Mouse (Mus musculus): Measurements from ENCODE around the gene Mucl3. TPM values are rescaled to one million over a fixed set of nuclear protein-coding genes. Genes with fewer than 3 reads are reported as not detected.

The Mucl3 gene
- polyA plus RNA-seq, 1 experiment from 2014 or later, result 0.09 TPM

DNA sequence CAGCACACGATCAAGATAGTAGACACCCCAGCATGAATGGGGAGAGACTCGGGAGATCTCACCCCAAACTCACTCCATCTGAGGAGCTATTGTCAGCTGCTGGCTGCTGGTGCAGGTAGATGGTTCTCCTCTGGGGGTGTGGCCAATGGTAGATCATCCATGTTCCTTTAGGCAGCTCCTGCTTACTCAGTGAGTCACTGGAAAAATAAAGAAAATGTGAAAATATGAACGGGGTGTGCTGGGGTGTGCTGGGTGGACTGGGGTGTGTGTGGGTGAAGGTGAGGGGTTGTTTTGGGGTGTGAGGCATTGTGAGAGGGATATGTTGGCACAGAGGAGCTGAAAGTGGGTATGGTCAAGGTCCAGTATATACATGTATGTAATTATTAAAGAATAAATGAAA is 46.1 kb downstream of the Mucl3 start:
- Histone ChIP-seq H3K9ac (no peak overlapping the region), H3K36me3 (replicated peaks; ENCODE audit: control insufficient read depth, insufficient read depth) (no peaks in the 10 kb centered on the region), H3K4me1 (replicated peaks; ENCODE audit: control insufficient read depth, insufficient read depth, low read length) (no peaks in the 10 kb centered on the region), H3K4me3 (replicated peaks; ENCODE audit: low read length) (no peak overlapping the region), H3K27ac (no peak overlapping the region), H3K9me3 (ENCODE audit: control insufficient read depth, low read length) (no peaks in the 10 kb centered on the region), H3K4me2 (replicated peaks) (no peak overlapping the region), H3K27me3 (ENCODE audit: control insufficient read depth, insufficient read depth, low read length) (no peaks in the 10 kb centered on the region)
- ATAC-seq (ENCODE audit: low FRiP score) (no peak), DNase-seq (ENCODE audit: low spot score) (no peak)
- 91% methylated on average over 3 of the region's 3 CpGs for WGBS

GRCm38 (mm10) chr17:35594456-35594855 is 49.0 kb downstream of the Mucl3 start:
- Histone ChIP-seq H3K27me3 (ENCODE audit: control insufficient read depth, insufficient read depth, low read length) (no peaks in the 10 kb centered on the region), H3K4me3 (replicated peaks; ENCODE audit: low read length) (no peak overlapping the region), H3K9ac (no peak overlapping the region), H3K9me3 (ENCODE audit: control insufficient read depth, low read length) (no peaks in the 10 kb centered on the region), H3K4me1 (replicated peaks; ENCODE audit: control insufficient read depth, insufficient read depth, low read length) (no peaks in the 10 kb centered on the region), H3K4me2 (replicated peaks) (no peak overlapping the region), H3K27ac (no peak overlapping the region), H3K36me3 (replicated peaks; ENCODE audit: control insufficient read depth, insufficient read depth) (no peaks in the 10 kb centered on the region)
- ATAC-seq (ENCODE audit: low FRiP score), result no peak
- WGBS, result 91% methylated on average over 7 of the region's 7 CpGs
- no peak for DNase-seq (ENCODE audit: low spot score)

- Histone ChIP-seq H3K9ac (no peak overlapping the region), H3K36me3 (replicated peaks; ENCODE audit: control insufficient read depth, insufficient read depth) (no peaks in the 10 kb centered on the region), H3K27ac (no peak overlapping the region), H3K9me3 (ENCODE audit: control insufficient read depth, low read length) (no peaks in the 10 kb centered on the region), H3K4me1 (replicated peaks; ENCODE audit: control insufficient read depth, insufficient read depth, low read length) (no peaks in the 10 kb centered on the region), H3K27me3 (ENCODE audit: control insufficient read depth, insufficient read depth, low read length) (no peaks in the 10 kb centered on the region), H3K4me3 (replicated peaks; ENCODE audit: low read length) (no peak overlapping the region), H3K4me2 (replicated peaks) (no peak overlapping the region)
- ATAC-seq (ENCODE audit: low FRiP score), result no peak
- 43% methylated on average over 4 of the region's 4 CpGs for WGBS
- no peak for DNase-seq (ENCODE audit: low spot score)
These were observed 49.7 kb downstream of the Mucl3 start for GRCm38 (mm10) chr17:35593786-35594185.

DNA sequence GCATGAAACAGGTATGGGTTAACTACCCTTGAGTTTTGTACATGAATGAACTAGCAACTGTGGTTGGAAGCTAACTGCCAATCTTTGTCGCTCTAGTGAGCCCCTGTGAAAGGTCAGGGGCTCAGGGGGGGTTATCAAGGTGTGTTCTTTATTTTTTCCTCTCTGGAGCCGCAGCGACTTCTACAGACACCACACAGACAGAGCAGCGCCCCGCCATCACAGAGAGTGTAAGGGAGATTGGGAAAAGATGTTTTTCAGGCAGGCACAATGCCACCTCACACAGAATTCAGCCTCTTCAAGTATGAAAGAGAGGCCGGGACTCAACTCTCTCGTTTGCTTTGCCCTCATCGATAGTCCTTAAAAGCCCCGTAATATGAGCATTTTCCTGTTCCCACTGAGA is 51.4 kb downstream of the Mucl3 start:
- no peak overlapping the region for H3K4me2 ChIP-seq (replicated peaks)
- ATAC-seq (ENCODE audit: low FRiP score) (no peak), DNase-seq (ENCODE audit: low spot score) (no peak)
- WGBS, result 90% methylated on average over 9 of the region's 9 CpGs
- H3K27ac ChIP-seq, result no peak overlapping the region
- H3K27me3 ChIP-seq (ENCODE audit: control insufficient read depth, insufficient read depth, low read length), result no peaks in the 10 kb centered on the region
- no peak overlapping the region for H3K9ac ChIP-seq
- no peak overlapping the region for H3K4me3 ChIP-seq (replicated peaks; ENCODE audit: low read length)
- no peaks in the 10 kb centered on the region for H3K9me3 ChIP-seq (ENCODE audit: control insufficient read depth, low read length)
- H3K36me3 ChIP-seq (replicated peaks; ENCODE audit: control insufficient read depth, insufficient read depth), result no peaks in the 10 kb centered on the region
- no peaks in the 10 kb centered on the region for H3K4me1 ChIP-seq (replicated peaks; ENCODE audit: control insufficient read depth, insufficient read depth, low read length)

DNA sequence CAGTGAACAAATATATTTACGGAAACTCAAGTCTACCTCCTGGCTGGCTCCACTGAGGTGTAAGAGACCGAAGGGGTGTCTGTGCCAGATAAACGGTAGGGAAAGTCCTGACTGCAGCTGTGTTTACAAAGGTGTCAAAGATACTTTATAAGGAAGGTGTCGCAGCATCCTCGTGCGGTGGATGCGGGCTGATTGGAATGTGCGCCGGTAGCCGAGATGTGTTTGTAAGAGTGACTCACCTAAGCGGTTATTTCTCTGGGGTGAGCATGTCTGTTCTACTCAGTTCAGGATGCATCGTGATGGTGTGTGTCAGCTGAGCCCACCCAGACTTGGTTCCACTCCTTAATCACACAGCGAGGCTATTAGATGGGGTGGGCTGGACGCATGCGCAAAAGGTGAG is 51.8 kb downstream of the Mucl3 start:
- no peak overlapping the region for H3K27ac ChIP-seq
- 91% methylated on average over 15 of the region's 15 CpGs for WGBS
- no peak for ATAC-seq (ENCODE audit: low FRiP score)

DNA sequence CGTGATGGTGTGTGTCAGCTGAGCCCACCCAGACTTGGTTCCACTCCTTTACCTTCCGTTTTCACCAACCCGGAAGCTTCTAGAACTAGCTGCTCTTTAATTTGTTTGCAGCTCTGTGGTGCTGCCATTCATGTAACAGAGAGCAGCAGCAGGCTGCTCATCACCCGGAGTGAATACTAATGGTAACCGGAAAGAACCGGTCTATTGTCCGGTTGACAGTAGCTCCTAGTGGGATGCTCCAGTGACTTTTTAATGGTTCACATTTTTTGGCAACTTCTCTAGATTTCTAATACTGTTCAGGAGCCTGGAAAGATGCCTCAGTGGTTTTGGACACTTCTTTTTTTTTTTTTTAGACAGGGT is 52.3 kb downstream of the Mucl3 start:
- 0 out of 2 replicates have a peak overlapping the region, but pooled peaks have one; percentile 0 for H3K4me2 ChIP-seq (replicated peaks)

More for the DNA sequence above, 51.8 kb downstream of the Mucl3 start:
- H3K4me2 ChIP-seq (replicated peaks), result no peak overlapping the region
- no peaks in the 10 kb centered on the region for H3K9me3 ChIP-seq (ENCODE audit: control insufficient read depth, low read length)
- H3K36me3 ChIP-seq (replicated peaks; ENCODE audit: control insufficient read depth, insufficient read depth), result no peaks in the 10 kb centered on the region
- no peak for DNase-seq (ENCODE audit: low spot score)
- no peaks in the 10 kb centered on the region for H3K27me3 ChIP-seq (ENCODE audit: control insufficient read depth, insufficient read depth, low read length)
- H3K4me1 ChIP-seq (replicated peaks; ENCODE audit: control insufficient read depth, insufficient read depth, low read length), result no peaks in the 10 kb centered on the region
- no peak overlapping the region for H3K4me3 ChIP-seq (replicated peaks; ENCODE audit: low read length)
- no peak overlapping the region for H3K9ac ChIP-seq

GRCm38 (mm10) chr17:35590410-35591218 is 52.9 kb downstream of the Mucl3 start:
- no peaks in the 10 kb centered on the region for H3K36me3 ChIP-seq (replicated peaks; ENCODE audit: control insufficient read depth, insufficient read depth)
- H3K4me2 ChIP-seq (replicated peaks), result 0 out of 2 replicates have a peak overlapping the region, but pooled peaks have one; percentile 0
- no peaks in the 10 kb centered on the region for H3K4me1 ChIP-seq (replicated peaks; ENCODE audit: control insufficient read depth, insufficient read depth, low read length)
- peak overlapping the region; percentile 9 for H3K27ac ChIP-seq
- H3K9ac ChIP-seq, result no peak overlapping the region
- 51% methylated on average over 21 of the region's 21 CpGs for WGBS
- no peaks in the 10 kb centered on the region for H3K27me3 ChIP-seq (ENCODE audit: control insufficient read depth, insufficient read depth, low read length)
- peak; percentile 84 for ATAC-seq (ENCODE audit: low FRiP score)
- H3K9me3 ChIP-seq (ENCODE audit: control insufficient read depth, low read length), result no peaks in the 10 kb centered on the region
- H3K4me3 ChIP-seq (replicated peaks; ENCODE audit: low read length), result no peak overlapping the region
- DNase-seq (ENCODE audit: low spot score), result peak; percentile 96

More for the DNA sequence above, 52.3 kb downstream of the Mucl3 start:
- no peak overlapping the region for H3K9ac ChIP-seq
- H3K4me3 ChIP-seq (replicated peaks; ENCODE audit: low read length), result no peak overlapping the region
- no peaks in the 10 kb centered on the region for H3K36me3 ChIP-seq (replicated peaks; ENCODE audit: control insufficient read depth, insufficient read depth)
- DNase-seq (ENCODE audit: low spot score), result no peak
- H3K27ac ChIP-seq, result peak overlapping the region; percentile 9
- H3K9me3 ChIP-seq (ENCODE audit: control insufficient read depth, low read length), result no peaks in the 10 kb centered on the region
- H3K27me3 ChIP-seq (ENCODE audit: control insufficient read depth, insufficient read depth, low read length), result no peaks in the 10 kb centered on the region
- 51% methylated on average over 7 of the region's 7 CpGs for WGBS
- H3K4me1 ChIP-seq (replicated peaks; ENCODE audit: control insufficient read depth, insufficient read depth, low read length), result no peaks in the 10 kb centered on the region
- ATAC-seq (ENCODE audit: low FRiP score), result peak; percentile 68; the same call in 1 of the 2 replicates

- H3K4me2 ChIP-seq (replicated peaks), result no peak overlapping the region
- DNase-seq (ENCODE audit: low spot score) (no peak), ATAC-seq (ENCODE audit: low FRiP score) (no peak)
- H3K36me3 ChIP-seq (replicated peaks; ENCODE audit: control insufficient read depth, insufficient read depth), result no peaks in the 10 kb centered on the region
- H3K9me3 ChIP-seq (ENCODE audit: control insufficient read depth, low read length), result no peaks in the 10 kb centered on the region
- no peak overlapping the region for H3K9ac ChIP-seq
- no peak overlapping the region for H3K4me3 ChIP-seq (replicated peaks; ENCODE audit: low read length)
- H3K27ac ChIP-seq, result no peak overlapping the region
- no peaks in the 10 kb centered on the region for H3K27me3 ChIP-seq (ENCODE audit: control insufficient read depth, insufficient read depth, low read length)
- H3K4me1 ChIP-seq (replicated peaks; ENCODE audit: control insufficient read depth, insufficient read depth, low read length), result no peaks in the 10 kb centered on the region
- 20% methylated on average over 4 of the region's 4 CpGs for WGBS
These were observed 55.1 kb downstream of the Mucl3 start for GRCm38 (mm10) chr17:35588387-35588786.

DNA sequence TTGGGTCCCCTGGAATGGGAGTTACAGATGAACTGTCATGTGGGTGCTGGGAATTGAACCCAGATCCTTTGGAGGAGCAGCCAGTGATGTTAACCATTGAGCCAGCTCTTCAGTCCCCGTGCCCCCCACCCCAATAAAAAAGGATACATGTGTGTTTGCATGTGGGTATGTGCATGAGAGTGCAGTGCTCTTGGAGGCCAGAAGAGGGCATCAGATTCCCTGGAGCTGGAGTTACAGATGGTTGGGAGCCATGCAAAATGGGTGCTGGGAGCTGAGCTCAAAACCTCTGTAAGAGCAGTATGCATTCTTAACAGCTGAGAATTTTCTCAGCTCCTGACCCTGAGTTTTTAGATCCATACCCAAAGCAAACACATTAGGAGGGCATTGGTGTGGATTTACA is 56.2 kb downstream of the Mucl3 start:
- no peak overlapping the region for H3K4me2 ChIP-seq (replicated peaks)
- no peak for ATAC-seq (ENCODE audit: low FRiP score)
- 94% methylated on average over 1 of the region's 1 CpGs for WGBS
- no peak for DNase-seq (ENCODE audit: low spot score)
- H3K27me3 ChIP-seq (ENCODE audit: control insufficient read depth, insufficient read depth, low read length), result no peaks in the 10 kb centered on the region
- no peaks in the 10 kb centered on the region for H3K9me3 ChIP-seq (ENCODE audit: control insufficient read depth, low read length)
- H3K27ac ChIP-seq, result no peak overlapping the region
- H3K4me1 ChIP-seq (replicated peaks; ENCODE audit: control insufficient read depth, insufficient read depth, low read length), result no peaks in the 10 kb centered on the region
- no peaks in the 10 kb centered on the region for H3K36me3 ChIP-seq (replicated peaks; ENCODE audit: control insufficient read depth, insufficient read depth)
- H3K4me3 ChIP-seq (replicated peaks; ENCODE audit: low read length), result no peak overlapping the region
- H3K9ac ChIP-seq, result no peak overlapping the region
